Mouse (Mus musculus): Measurements from ENCODE around the gene Fsd1.
"Not testable (repeated sequence)": the region's sequence is repeated elsewhere in the genome, so short reads cannot be mapped to it uniquely, and the experiment has no call there.

Fsd1 gene

DNA sequence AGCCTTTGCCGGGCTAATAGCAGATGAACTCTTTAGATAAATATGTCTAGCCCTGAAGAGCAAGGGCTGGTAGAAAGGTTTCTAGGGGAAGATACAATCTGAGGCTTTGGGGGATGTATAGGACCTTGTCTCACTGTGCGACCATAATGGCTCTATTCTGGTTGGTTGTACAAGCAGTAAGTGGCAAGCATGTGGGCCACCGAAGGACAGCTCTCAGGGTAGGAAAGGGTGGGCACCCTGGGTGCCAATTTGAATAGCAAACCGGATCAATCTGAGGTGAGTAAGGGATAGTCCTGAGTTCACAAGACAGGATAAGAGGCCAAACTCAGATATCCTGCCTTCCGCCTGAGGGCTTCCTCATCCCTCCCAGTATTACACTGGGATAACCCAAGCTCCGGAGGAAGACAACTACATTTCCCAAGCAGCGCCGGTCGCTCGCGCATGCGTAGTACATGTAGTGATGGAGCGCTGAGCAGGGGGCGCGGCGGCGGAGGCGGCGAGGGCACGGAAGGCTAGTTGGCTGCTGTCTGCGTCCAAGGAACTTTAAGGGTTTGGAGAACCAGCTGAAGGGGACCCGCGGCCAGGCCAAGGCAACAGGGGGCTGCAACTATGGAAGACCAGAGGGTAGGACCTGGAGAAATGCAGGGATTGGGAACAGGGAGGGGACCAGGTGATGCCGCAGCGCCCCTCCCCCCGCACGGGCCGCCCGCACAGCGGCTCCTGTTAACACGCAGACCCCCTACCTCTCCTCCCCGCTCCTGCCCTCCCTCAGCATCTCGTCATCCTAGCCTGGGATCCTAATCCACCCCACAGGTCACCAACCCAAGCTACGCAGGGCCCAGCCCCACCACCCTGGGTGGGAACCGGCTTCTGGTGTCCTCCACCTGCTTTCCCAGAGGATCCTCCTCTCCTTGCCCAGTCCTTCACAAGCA, at the start of gene Fsd1:
TSS of gene Fsd1 (plus strand) at position 480 of the 932 bp plus-strand sequence.
- in situ Hi-C loops (cut with MboI, MseI) = loop anchor here in 1 of 2 experiments (10.0 kb wide), 1 partner anchor 911 kb away; no protein-coding TSS in a partner anchor

DNA sequence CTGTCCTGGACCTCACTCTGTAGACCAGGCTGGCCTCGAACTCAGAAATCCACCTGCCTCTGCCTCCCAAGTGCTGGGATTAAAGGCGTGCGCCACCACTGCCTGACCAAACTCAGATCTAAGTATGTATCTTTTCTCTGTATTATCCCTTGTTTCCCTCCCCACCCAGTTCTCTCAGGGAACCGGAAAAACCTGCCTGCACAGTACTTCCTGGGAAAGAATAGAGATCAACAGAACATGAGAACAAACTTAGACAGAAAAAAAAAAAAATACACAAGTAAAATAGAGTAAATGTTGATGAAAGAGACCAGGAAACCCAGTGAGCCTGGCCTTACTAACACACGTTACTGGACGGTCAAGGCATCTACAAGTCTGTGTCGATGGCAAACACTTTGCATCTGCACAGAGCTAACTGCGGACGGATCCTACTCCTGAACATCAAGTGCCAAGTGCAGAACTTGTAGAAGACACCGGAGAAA, 41.9 kb upstream of the Fsd1 start:
- in situ Hi-C loops (cut with MboI, MseI) = not testable (repeated sequence)

DNA sequence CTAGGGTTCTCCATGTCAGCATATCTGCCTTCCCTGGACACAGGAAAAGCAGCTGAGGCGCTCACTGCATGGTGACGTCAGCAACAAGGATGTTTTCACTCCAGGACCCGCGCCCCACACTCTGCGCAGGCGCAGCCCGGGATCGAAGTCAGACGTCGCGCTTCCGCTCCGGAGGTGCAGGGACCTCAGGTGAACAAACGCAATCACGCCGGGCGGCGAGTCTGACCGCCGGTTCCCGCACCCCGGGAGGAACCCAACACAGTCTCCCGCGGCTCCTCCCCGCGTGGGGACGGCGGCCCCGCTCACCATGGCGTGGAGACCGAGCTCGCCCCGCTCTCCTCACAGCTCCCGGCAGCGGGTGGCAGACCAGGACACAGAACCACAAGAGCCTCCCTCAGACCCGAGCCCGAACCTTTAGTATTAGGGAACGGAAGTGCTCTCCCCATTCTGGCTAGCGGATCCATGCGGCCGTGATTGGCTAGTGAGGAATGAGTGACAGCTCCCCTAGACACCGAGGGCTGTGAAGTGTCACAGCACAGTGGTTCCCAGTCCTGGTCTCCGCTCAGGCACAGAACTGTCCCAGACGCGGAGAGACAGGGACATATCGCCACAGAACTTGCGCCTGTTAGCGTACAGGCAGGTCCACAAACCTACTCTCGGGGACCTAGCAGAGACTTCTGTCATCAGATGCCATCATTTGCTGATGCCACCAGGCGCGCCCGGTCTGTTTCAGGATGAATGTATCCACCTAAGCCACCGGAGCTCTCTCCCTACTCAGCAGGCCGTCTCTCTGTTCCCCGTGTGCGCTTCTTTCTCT, 41.2 kb upstream of the Fsd1 start:
- in situ Hi-C loops (cut with MboI, MseI) = loop anchor here in 1 of 2 experiments (5.0 kb wide), 1 partner anchor 53 kb away; the partner anchor contains the start of gene Zfp959

- in situ Hi-C loops (cut with MboI, MseI) = loop anchor here in 1 of 2 experiments (5.0 kb wide), 1 partner anchor 53 kb away; the partner anchor contains the start of gene Zfp959
Measured at GRCm38 (mm10) chr17:55945696-55946095, 40.6 kb upstream of the Fsd1 start.

GRCm38 (mm10) chr17:55948647-55949046, 37.7 kb upstream of the Fsd1 start:
- in situ Hi-C loops (cut with MboI, MseI) = loop anchor here in 1 of 2 experiments (5.0 kb wide), 1 partner anchor 56 kb away; the partner anchor contains the start of gene Zfp959

- in situ Hi-C loops (cut with MboI, MseI) = loop anchor here in 1 of 2 experiments (5.0 kb wide), 1 partner anchor 57 kb away; the partner anchor contains the start of gene Zfp959
Measured at GRCm38 (mm10) chr17:55949400-55949799, 36.9 kb upstream of the Fsd1 start, which contains the start of gene Zfp119b. Zfp119b (minus strand) TSS chr17:55949500.

- in situ Hi-C loops (cut with MboI, MseI) = no loop called here
Measured at GRCm38 (mm10) chr17:55950601-55951000, 35.7 kb upstream of the Fsd1 start.

DNA sequence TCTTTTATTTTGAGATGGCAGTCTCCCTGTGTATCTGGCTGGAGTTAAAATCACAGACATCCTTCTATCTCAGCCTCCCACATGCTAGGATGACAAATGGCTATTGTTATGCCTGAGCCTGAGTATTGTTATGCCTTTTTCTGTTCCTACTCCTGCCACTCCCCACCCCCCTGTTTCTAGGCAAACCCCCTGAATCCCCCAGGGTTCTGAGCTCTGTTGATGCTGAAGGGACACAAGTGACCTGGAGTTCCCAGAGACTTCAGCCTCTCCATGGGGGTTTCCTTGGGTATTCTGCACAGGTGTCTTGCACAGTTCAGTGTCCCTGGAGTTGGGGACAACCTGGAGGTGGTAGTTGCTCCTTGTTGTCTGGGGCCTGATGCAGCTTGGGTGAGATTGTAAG, 34.3 kb upstream of the Fsd1 start:
- in situ Hi-C loops (cut with MboI, MseI) = no loop called here

DNA sequence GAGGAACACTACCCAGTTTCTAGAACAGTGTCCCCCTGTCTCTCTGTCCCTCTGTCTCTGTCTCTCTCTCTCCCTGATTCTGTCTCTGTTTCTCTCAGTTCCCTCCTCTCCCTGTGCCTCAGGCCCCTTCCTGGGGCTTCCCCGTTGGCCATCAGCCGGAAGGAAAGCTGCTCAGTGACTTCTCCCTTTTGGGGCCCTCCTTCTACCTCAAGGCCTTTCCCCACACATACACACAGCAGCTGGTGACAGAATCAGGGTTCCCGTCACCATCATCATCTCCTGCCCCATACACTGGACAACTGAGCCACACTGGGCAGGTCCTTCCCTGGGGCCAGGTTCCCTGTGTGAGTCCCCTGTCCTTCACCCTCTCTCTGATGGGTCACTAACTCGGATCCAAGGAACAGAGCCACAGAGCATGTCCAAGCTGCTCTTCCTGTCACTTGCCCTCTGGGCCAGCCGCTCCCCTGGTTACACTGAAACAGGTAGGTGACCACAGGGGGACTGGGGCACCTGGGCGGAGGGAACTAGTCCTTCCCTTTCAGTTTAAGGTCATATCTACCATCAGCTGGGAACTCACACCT, 33.8 kb upstream of the Fsd1 start, which contains the start of gene Ebi3:
TSS of gene Ebi3 (plus strand) at position 194 of the 581 bp plus-strand sequence.
- in situ Hi-C loops (cut with MboI, MseI) = no loop called here

GRCm38 (mm10) chr17:55953751-55954150, 32.6 kb upstream of the Fsd1 start:
- in situ Hi-C loops (cut with MboI, MseI) = no loop called here

DNA sequence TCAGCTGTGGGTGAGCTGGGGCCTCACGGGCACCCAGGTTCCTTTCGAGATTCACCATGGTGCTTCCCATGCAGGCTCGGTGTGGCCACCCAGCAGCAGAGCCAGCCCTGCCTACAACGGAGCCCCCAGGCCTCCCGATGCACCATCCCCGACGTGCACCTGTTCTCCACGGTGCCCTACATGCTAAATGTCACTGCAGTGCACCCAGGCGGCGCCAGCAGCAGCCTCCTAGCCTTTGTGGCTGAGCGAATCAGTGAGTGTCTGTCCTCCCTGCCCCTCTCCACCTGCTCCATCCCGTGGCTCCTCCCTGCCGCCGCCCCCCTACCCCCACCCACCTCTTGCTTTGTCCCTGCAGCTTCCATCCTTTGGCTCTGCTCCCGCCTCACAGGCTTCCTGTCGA, 32.1 kb upstream of the Fsd1 start:
- in situ Hi-C loops (cut with MboI, MseI) = no loop called here

GRCm38 (mm10) chr17:55956129-55956528, 30.2 kb upstream of the Fsd1 start:
- in situ Hi-C loops (cut with MboI, MseI) = no loop called here

DNA sequence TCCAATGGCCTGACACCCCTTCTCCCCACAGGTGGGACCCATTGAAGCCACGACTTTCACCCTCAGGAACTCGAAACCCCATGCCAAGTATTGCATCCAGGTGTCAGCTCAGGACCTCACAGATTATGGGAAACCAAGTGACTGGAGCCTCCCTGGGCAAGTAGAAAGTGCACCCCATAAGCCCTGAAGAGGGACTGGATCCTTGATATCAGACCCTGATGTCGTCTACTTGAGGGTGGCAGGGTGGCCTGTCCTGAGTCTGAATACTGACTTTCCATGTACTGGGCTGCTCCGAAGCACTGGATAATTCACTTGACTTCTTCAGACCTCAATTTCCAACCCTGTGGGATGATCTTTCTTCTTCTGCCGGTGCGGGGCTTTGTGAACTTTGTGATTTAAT, 29.7 kb upstream of the Fsd1 start:
- in situ Hi-C loops (cut with MboI, MseI) = no loop called here

DNA sequence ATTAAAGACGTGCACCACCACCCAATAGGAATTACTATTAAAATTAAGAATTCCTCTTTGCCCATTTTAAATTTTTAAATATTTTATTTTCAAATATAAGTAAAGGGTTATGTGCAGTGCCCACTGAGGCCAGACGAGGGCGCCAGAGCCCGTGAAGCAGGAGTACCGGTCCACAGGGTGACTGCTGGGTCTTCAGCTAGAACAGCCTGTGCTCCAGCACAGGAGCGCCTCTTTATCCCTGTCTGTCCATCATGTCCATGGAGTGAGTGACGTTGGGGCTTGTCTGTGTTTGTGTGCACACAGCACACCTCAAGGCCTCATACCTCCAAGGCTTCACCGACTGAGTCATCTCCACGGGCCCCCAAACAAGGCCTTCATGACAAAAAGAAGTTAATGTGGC, 29.1 kb upstream of the Fsd1 start:
- in situ Hi-C loops (cut with MboI, MseI) = no loop called here

DNA sequence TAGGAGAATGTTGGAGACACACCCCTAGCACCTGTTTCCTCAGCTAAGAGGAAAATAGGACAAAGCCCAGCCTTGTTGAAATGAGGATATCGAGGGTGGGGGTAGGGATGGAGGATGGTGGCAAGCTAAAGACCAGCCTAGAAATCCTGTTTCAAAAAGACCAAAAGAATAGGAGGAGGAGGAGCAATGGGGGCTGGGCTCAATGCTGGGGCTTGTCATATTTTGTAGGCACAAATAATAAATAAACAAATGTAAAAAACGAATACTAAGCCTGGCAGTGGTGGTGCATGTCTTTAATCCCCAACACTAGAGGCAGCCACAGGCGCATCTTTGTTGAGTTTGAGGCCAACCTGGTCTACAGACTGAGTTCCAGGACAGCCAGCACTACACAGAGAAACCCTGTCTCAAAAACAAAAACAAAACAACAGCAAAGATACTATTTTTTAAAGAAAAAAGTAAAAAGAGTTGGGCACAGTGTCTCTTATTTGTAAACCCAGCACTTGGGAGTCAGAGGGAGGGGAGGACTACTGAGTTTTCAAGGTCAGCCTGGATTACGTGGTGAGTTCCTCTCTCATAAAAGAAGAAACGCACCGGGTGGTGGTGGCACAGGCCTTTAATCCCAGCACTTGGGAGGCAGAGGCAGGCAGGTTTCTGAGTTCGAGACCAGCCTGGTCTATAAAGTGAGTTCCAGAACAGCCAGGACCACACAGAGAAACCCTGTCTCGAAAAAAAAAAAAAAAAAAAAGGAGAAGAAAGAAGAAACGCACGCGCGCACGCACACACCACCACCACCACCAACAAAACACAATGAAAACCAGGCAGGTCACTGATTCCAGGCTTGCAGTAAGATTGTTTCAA, 28.4 kb upstream of the Fsd1 start:
- in situ Hi-C loops (cut with MboI, MseI) = no loop called here

DNA sequence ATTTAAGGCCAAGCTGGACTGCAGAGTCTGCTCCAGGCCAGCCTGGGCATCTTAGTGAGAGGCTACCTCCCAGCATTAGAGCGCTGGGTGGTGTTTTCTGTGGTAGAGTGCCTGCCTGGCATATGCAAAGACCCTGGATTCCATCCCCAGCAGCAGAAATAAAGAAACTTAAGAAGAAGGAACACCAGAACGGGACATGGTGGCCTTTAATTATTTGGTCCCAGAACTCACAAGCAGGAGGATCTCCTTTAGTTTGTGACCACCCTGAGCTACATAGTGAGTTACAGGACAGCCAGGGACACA, 27.8 kb upstream of the Fsd1 start:
- in situ Hi-C loops (cut with MboI, MseI) = no loop called here

DNA sequence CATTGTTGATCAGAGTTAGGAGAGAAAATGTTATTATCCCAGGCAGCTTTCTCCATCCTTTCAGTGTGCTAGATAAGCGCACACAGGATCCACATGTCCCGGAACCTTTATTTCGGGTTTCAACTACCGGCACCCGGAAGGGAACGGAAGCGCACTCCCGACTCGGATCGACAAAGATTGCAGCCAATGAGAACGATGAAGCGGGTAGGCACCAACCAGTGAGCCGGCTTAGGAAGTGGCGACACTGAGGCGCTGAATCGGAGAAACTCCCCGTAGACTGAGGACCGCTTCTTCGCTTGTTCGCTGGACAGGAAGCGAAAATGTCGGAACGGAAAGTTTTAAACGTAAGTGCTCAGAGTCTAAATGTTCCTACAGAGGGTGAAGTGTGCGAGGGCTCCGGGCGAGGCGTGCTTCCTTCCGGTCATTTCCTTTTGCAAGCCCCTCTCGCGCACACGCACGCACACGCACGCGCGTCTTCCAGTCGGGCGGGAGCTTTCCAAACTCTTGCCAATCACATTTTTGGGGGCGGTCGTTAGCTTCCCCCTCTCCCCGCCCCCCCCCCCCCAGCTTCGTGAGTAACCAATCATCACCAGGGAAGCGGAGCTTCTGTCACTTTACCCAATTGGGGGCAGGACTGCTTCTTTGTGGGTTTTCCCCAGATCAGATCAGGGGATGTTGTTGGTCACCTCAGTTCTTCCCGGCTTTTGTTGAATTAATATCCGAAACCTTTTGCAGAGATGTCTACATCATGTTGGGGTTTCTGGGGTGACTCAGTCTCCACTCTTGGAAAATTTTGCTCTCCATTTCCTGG, 27.2 kb upstream of the Fsd1 start, which contains the start of gene Yju2:
TSS of gene Yju2 (plus strand) at position 182 of the 811 bp plus-strand sequence.
- in situ Hi-C loops (cut with MboI, MseI) = no loop called here

GRCm38 (mm10) chr17:55959946-55960740, 26.2 kb upstream of the Fsd1 start:
- in situ Hi-C loops (cut with MboI, MseI) = loop anchor here (10.0 kb wide), 2 partner anchors 55 to 1065 kb away; no protein-coding TSS in a partner anchor

GRCm38 (mm10) chr17:55960791-55961190, 25.5 kb upstream of the Fsd1 start:
- in situ Hi-C loops (cut with MboI, MseI) = loop anchor here (10.0 kb wide), 2 partner anchors 54 to 1064 kb away; no protein-coding TSS in a partner anchor
